Mouse (Mus musculus): ENCODE measurements around the gene Por. TPM values are rescaled to one million over a fixed set of nuclear protein-coding genes. Genes with fewer than 3 reads are reported as not detected.

Gene Por
- total RNA-seq, 1 experiment, result 125 TPM

- Histone ChIP-seq H3K4me1 (ENCODE audit: control insufficient read depth in 2 of 2, insufficient read depth in 2 of 2, low read length in 2 of 2, poor library complexity in 1 of 2) (peaks cover under 1 to 3% of the 10 kb centered on the region in 2 experiments; a peak in 2 of 4 replicates), H3K27ac (ENCODE audit: insufficient read depth, low read depth, low read length, poor library complexity, severe bottlenecking) (no peak overlapping the region), H3K4me3 (ENCODE audit: insufficient read depth in 1 of 2, low read depth in 1 of 2, low read length in 2 of 2, poor library complexity in 1 of 2, severe bottlenecking in 1 of 2) (no peak overlapping the region), H3K36me3 (ENCODE audit: control insufficient read depth, insufficient read depth, low read length, poor library complexity, severe bottlenecking) (peaks cover 2% of the 10 kb centered on the region; the same call in 1 of the 2 replicates), H3K9me3 (ENCODE audit: control insufficient read depth, insufficient read depth, low read depth, low read length) (no peaks in the 10 kb centered on the region), H3K9ac (ENCODE audit: insufficient read depth, low read depth, low read length, poor library complexity, severe bottlenecking) (no peak overlapping the region)
- no peak for TF ChIP-seq MAFK (IDR thresholded peaks at IDR 0.05; ENCODE audit: insufficient read depth, low read depth, low read length)
- TF ChIP-seq CHD2 (IDR thresholded peaks at IDR 0.05; ENCODE audit: low read depth, low read length), result no peak
- no peak for TF ChIP-seq ZC3H11A (IDR thresholded peaks at IDR 0.05; ENCODE audit: borderline replicate concordance, low read depth, low read length)
- TF ChIP-seq ZNF384 (IDR thresholded peaks at IDR 0.05; ENCODE audit: low read depth, low read length), result no peak
- TF ChIP-seq HCFC1 (IDR thresholded peaks at IDR 0.05; ENCODE audit: borderline replicate concordance, insufficient read depth, low read length), result no peak
- no peak for DNase-seq (ENCODE audit: low read depth, low spot score)
- in situ Hi-C loops (cut with MboI; ENCODE audit: low sequenced_read_pairs in 2 of 2, unreplicated experiment in 2 of 2), result no loop called here
These were observed 27.9 kb downstream of the Por start for GRCm38 (mm10) chr5:135697711-135698111.

- Histone ChIP-seq H3K4me3 (ENCODE audit: insufficient read depth in 1 of 2, low read depth in 1 of 2, low read length in 2 of 2, poor library complexity in 1 of 2, severe bottlenecking in 1 of 2) (no peak overlapping the region), H3K27ac (ENCODE audit: insufficient read depth, low read depth, low read length, poor library complexity, severe bottlenecking) (no peak overlapping the region), H3K4me1 (ENCODE audit: control insufficient read depth in 2 of 2, insufficient read depth in 2 of 2, low read length in 2 of 2, poor library complexity in 1 of 2) (peaks cover 3% of the 10 kb centered on the region in 2 experiments; a peak in 2 of 4 replicates), H3K9me3 (ENCODE audit: control insufficient read depth, insufficient read depth, low read depth, low read length) (no peaks in the 10 kb centered on the region), H3K36me3 (ENCODE audit: control insufficient read depth, insufficient read depth, low read length, poor library complexity, severe bottlenecking) (peaks cover 2% of the 10 kb centered on the region; the same call in 1 of the 2 replicates), H3K9ac (ENCODE audit: insufficient read depth, low read depth, low read length, poor library complexity, severe bottlenecking) (no peak overlapping the region)
- in situ Hi-C loops (cut with MboI; ENCODE audit: low sequenced_read_pairs in 2 of 2, unreplicated experiment in 2 of 2), result no loop called here
- no peak for TF ChIP-seq HCFC1 (IDR thresholded peaks at IDR 0.05; ENCODE audit: borderline replicate concordance, insufficient read depth, low read length)
- TF ChIP-seq ZC3H11A (IDR thresholded peaks at IDR 0.05; ENCODE audit: borderline replicate concordance, low read depth, low read length), result no peak
- no peak for TF ChIP-seq ZNF384 (IDR thresholded peaks at IDR 0.05; ENCODE audit: low read depth, low read length)
- TF ChIP-seq CHD2 (IDR thresholded peaks at IDR 0.05; ENCODE audit: low read depth, low read length), result no peak
- no peak for TF ChIP-seq MAFK (IDR thresholded peaks at IDR 0.05; ENCODE audit: insufficient read depth, low read depth, low read length)
- no peak for DNase-seq (ENCODE audit: low read depth, low spot score)
These were observed 31.8 kb downstream of the Por start for GRCm38 (mm10) chr5:135701601-135702000.

GRCm38 (mm10) chr5:135702190-135702589, 32.4 kb downstream of the Por start:
- Histone ChIP-seq H3K9me3 (ENCODE audit: control insufficient read depth, insufficient read depth, low read depth, low read length) (no peaks in the 10 kb centered on the region), H3K4me3 (ENCODE audit: insufficient read depth in 1 of 2, low read depth in 1 of 2, low read length in 2 of 2, poor library complexity in 1 of 2, severe bottlenecking in 1 of 2) (no peak overlapping the region), H3K36me3 (ENCODE audit: control insufficient read depth, insufficient read depth, low read length, poor library complexity, severe bottlenecking) (peaks cover 5% of the 10 kb centered on the region; the same call in 1 of the 2 replicates), H3K27ac (ENCODE audit: insufficient read depth, low read depth, low read length, poor library complexity, severe bottlenecking) (no peak overlapping the region), H3K4me1 (ENCODE audit: control insufficient read depth in 2 of 2, insufficient read depth in 2 of 2, low read length in 2 of 2, poor library complexity in 1 of 2) (peaks cover 3 to 4% of the 10 kb centered on the region in 2 experiments; a peak in 2 of 4 replicates), H3K9ac (ENCODE audit: insufficient read depth, low read depth, low read length, poor library complexity, severe bottlenecking) (no peak overlapping the region)
- DNase-seq (ENCODE audit: low read depth, low spot score), result no peak
- in situ Hi-C loops (cut with MboI; ENCODE audit: low sequenced_read_pairs in 2 of 2, unreplicated experiment in 2 of 2), result no loop called here
- TF ChIP-seq ZNF384 (IDR thresholded peaks at IDR 0.05; ENCODE audit: low read depth, low read length) (no peak), HCFC1 (IDR thresholded peaks at IDR 0.05; ENCODE audit: borderline replicate concordance, insufficient read depth, low read length) (no peak), ZC3H11A (IDR thresholded peaks at IDR 0.05; ENCODE audit: borderline replicate concordance, low read depth, low read length) (no peak), MAFK (IDR thresholded peaks at IDR 0.05; ENCODE audit: insufficient read depth, low read depth, low read length) (no peak), CHD2 (IDR thresholded peaks at IDR 0.05; ENCODE audit: low read depth, low read length) (no peak)

DNA sequence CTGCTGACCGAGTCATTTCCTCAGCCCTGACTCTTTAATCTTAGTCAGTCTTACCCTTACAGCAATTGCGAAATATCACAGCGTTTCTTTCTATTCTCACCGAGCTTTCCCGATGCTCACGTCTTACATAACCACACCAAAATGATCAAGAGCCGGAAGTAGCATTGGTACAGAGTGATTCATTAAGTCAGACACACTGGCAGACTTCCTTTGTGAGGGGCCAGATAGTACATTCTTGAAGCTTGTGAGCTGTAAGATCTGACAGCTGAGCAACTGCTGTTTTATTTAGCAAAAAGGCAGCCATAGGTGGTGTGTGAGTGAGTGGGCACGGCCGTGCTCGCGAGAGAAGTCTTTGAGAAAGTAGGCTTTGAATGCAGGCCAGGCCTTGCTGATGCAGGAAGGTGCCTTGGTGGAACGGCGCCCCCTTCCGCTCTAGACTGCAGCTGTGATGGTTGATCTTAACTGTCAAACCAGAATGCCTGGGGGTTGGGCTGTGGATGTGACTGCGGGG, 32.9 kb downstream of the Por start:
- Histone ChIP-seq H3K4me3 (ENCODE audit: insufficient read depth in 1 of 2, low read depth in 1 of 2, low read length in 2 of 2, poor library complexity in 1 of 2, severe bottlenecking in 1 of 2) (no peak overlapping the region), H3K4me1 (ENCODE audit: control insufficient read depth in 2 of 2, insufficient read depth in 2 of 2, low read length in 2 of 2, poor library complexity in 1 of 2) (peaks cover 3 to 6% of the 10 kb centered on the region in 2 experiments; a peak in 2 of 4 replicates), H3K27ac (ENCODE audit: insufficient read depth, low read depth, low read length, poor library complexity, severe bottlenecking) (no peak overlapping the region), H3K9me3 (ENCODE audit: control insufficient read depth, insufficient read depth, low read depth, low read length) (no peaks in the 10 kb centered on the region), H3K9ac (ENCODE audit: insufficient read depth, low read depth, low read length, poor library complexity, severe bottlenecking) (no peak overlapping the region), H3K36me3 (ENCODE audit: control insufficient read depth, insufficient read depth, low read length, poor library complexity, severe bottlenecking) (peaks cover 6% of the 10 kb centered on the region; the same call in 1 of the 2 replicates)
- DNase-seq (ENCODE audit: low read depth, low spot score), result no peak
- in situ Hi-C loops (cut with MboI; ENCODE audit: low sequenced_read_pairs in 2 of 2, unreplicated experiment in 2 of 2), result no loop called here
- TF ChIP-seq CHD2 (IDR thresholded peaks at IDR 0.05; ENCODE audit: low read depth, low read length), result no peak
- no peak for TF ChIP-seq ZC3H11A (IDR thresholded peaks at IDR 0.05; ENCODE audit: borderline replicate concordance, low read depth, low read length)
- no peak for TF ChIP-seq ZNF384 (IDR thresholded peaks at IDR 0.05; ENCODE audit: low read depth, low read length)
- no peak for TF ChIP-seq MAFK (IDR thresholded peaks at IDR 0.05; ENCODE audit: insufficient read depth, low read depth, low read length)
- TF ChIP-seq HCFC1 (IDR thresholded peaks at IDR 0.05; ENCODE audit: borderline replicate concordance, insufficient read depth, low read length), result no peak
